Mouse (Mus musculus) CH12.LX (cell line): Measurements from ENCODE around the gene Cdk13. TPM values are rescaled to one million over a fixed set of nuclear protein-coding genes. Genes with fewer than 3 reads are reported as not detected.

Experiments used
- DNase-seq: peaks from one replicate; pipeline ENCODE4 v3.0.0-alpha.2; 2013; ENCODE audit errors: extremely low read depth
- H3K27ac ChIP-seq: 2 replicates; pipeline ENCODE4 v1.5.1; 2012; ENCODE audit warnings: low read depth, mild to moderate bottlenecking, control low read depth, moderate library complexity; ENCODE audit not compliant: insufficient read depth
- H3K27me3 ChIP-seq: replicated peaks from 2 replicates; pipeline ENCODE3; 2012; ENCODE audit warnings: inconsistent platforms
- H3K36me3 ChIP-seq, 2 experiments: replicated peaks in 1 of 2; 2 replicates each; pipeline versions ENCODE3 to v1.6.1; 2012; ENCODE audit warnings: inconsistent platforms in 1 of 2, low read length in 1 of 2, mild to moderate bottlenecking in 1 of 2, mixed read lengths in 1 of 2, moderate library complexity in 1 of 2; ENCODE audit not compliant: control insufficient read depth in 1 of 2, insufficient read depth in 1 of 2
- H3K4me1 ChIP-seq, 2 experiments: 2 replicates each; pipeline ENCODE4 v1.6.1; 2012; ENCODE audit warnings: inconsistent platforms in 1 of 2, moderate library complexity in 1 of 2; ENCODE audit not compliant: insufficient read depth in 2 of 2, control insufficient read depth in 1 of 2
- H3K4me2 ChIP-seq: 2 replicates; pipeline ENCODE4 v1.6.1; 2012; ENCODE audit warnings: low read depth, mild to moderate bottlenecking, control low read depth; ENCODE audit not compliant: poor library complexity, insufficient read depth, severe bottlenecking
- H3K4me3 ChIP-seq, 3 experiments: fragments of 150-350 bp in 1 of 3; sonication (generic) in 1 of 3; replicated peaks in 1 of 3; 2 replicates each; pipeline versions ENCODE3 to v1.5.1; 2011 to 2012; ENCODE audit warnings: low read depth in 2 of 3, low read length in 2 of 3, mild to moderate bottlenecking in 2 of 3, moderate library complexity in 2 of 3, control low read depth in 1 of 3, improper control_type of control experiment in 1 of 3, inconsistent platforms in 1 of 3, mixed read lengths in 1 of 3; ENCODE audit not compliant: poor library complexity in 1 of 3
- H3K79me2 ChIP-seq: replicated peaks from 2 replicates; pipeline ENCODE4 v1.6.1; 2012; ENCODE audit warnings: mild to moderate bottlenecking, moderate library complexity; ENCODE audit not compliant: control insufficient read depth, poor library complexity, insufficient read depth, severe bottlenecking; ENCODE audit errors: extremely low read depth
- H3K9ac ChIP-seq: 2 replicates; pipeline ENCODE4 v1.6.1; 2012; ENCODE audit warnings: low read depth, mild to moderate bottlenecking, control low read depth, moderate library complexity; ENCODE audit not compliant: insufficient read depth
- H3K9me3 ChIP-seq: replicated peaks from 2 replicates; pipeline ENCODE3; 2012; ENCODE audit warnings: low read length, inconsistent platforms, mixed read lengths
- CHD2 ChIP-seq: IDR thresholded peaks from 2 replicates; pipeline ENCODE4 v1.6.1; 2011; ENCODE audit warnings: low read length, improper control_type of control experiment
- E2F4 ChIP-seq: IDR thresholded peaks from 2 replicates; pipeline ENCODE4 v1.6.1; 2011; ENCODE audit warnings: low read depth, low read length, improper control_type of control experiment; ENCODE audit not compliant: insufficient replicate concordance
- ELF1 ChIP-seq: IDR thresholded peaks from 2 replicates; pipeline ENCODE4 v1.6.1; 2014; ENCODE audit warnings: low read depth, mild to moderate bottlenecking, inconsistent platforms, low read length, improper control_type of control experiment
- HCFC1 ChIP-seq: IDR thresholded peaks from 2 replicates; pipeline ENCODE4 v1.6.1; 2012; ENCODE audit warnings: low read depth, mild to moderate bottlenecking, inconsistent platforms, low read length, improper control_type of control experiment
- IRF4 ChIP-seq: IDR thresholded peaks from 2 replicates; pipeline ENCODE4 v1.6.1; 2014; ENCODE audit warnings: low read depth, mild to moderate bottlenecking, inconsistent platforms, low read length, improper control_type of control experiment
- JUN ChIP-seq: IDR thresholded peaks from 2 replicates; pipeline ENCODE4 v1.6.1; 2011; ENCODE audit warnings: low read depth, mild to moderate bottlenecking, low read length, improper control_type of control experiment, moderate library complexity; ENCODE audit not compliant: insufficient read depth
- KAT2A ChIP-seq: IDR thresholded peaks from 2 replicates; pipeline ENCODE4 v1.6.1; 2012; ENCODE audit warnings: low read length, improper control_type of control experiment, inconsistent platforms; ENCODE audit not compliant: insufficient replicate concordance
- MAFK ChIP-seq: IDR thresholded peaks from 2 replicates; pipeline ENCODE4 v1.6.1; 2011; ENCODE audit warnings: low read length, improper control_type of control experiment; ENCODE audit not compliant: insufficient replicate concordance
- MAX ChIP-seq: IDR thresholded peaks from 2 replicates; pipeline ENCODE4 v1.6.1; 2011; ENCODE audit warnings: low read length, improper control_type of control experiment
- MAZ ChIP-seq: IDR thresholded peaks from 2 replicates; pipeline ENCODE4 v1.6.1; 2012; ENCODE audit warnings: low read depth, mild to moderate bottlenecking, inconsistent platforms, low read length, improper control_type of control experiment, moderate library complexity
- MYC ChIP-seq: IDR thresholded peaks from 2 replicates; pipeline ENCODE4 v1.6.1; 2011; ENCODE audit warnings: low read depth, mild to moderate bottlenecking, improper control_type of control experiment, low read length
- POLR2A ChIP-seq: IDR thresholded peaks from 2 replicates; pipeline ENCODE4 v1.6.1; 2011; ENCODE audit warnings: low read depth, mild to moderate bottlenecking, improper control_type of control experiment, low read length
- RAD21 ChIP-seq: IDR thresholded peaks from 2 replicates; pipeline ENCODE4 v1.6.1; 2011; ENCODE audit warnings: low read depth, mild to moderate bottlenecking, low read length, improper control_type of control experiment, moderate library complexity
- RCOR1 ChIP-seq: conservative IDR thresholded peaks from 2 replicates; pipeline ENCODE4 v1.6.1; 2012; ENCODE audit warnings: low read depth, mild to moderate bottlenecking, inconsistent platforms, low read length, improper control_type of control experiment
- SIN3A ChIP-seq: IDR thresholded peaks from 2 replicates; pipeline ENCODE4 v1.6.1; 2012; ENCODE audit warnings: low read length, improper control_type of control experiment, inconsistent platforms
- TBP ChIP-seq: conservative IDR thresholded peaks from 2 replicates; pipeline ENCODE4 v1.6.1; 2011; ENCODE audit warnings: low read depth, low read length, improper control_type of control experiment
- UBTF ChIP-seq: IDR thresholded peaks from 2 replicates; pipeline ENCODE4 v1.6.1; 2012; ENCODE audit warnings: low read depth, mild to moderate bottlenecking, inconsistent platforms, low read length, improper control_type of control experiment, moderate library complexity
- USF2 ChIP-seq: conservative IDR thresholded peaks from 2 replicates; pipeline ENCODE4 v1.6.1; 2011; ENCODE audit warnings: low read depth, low read length, improper control_type of control experiment
- ZC3H11A ChIP-seq: IDR thresholded peaks from 2 replicates; pipeline ENCODE4 v1.6.1; 2012; ENCODE audit warnings: low read depth, mild to moderate bottlenecking, inconsistent platforms, low read length, improper control_type of control experiment
- dilution Hi-C: fragments of 300-500 bp; cut with MboI; formaldehyde crosslinking; loops from 2 replicates; pipeline ENCODE4 v1.14.3; 2020; ENCODE audit warnings: low sequenced_read_pairs; ENCODE audit not compliant: extremely low pct_unique_long_range_greater_than_20kb, extremely low pct_ligation_motif_present
- in situ Hi-C: fragments of 300-500 bp; cut with MboI; formaldehyde crosslinking; loops from 3 replicates; pipeline ENCODE4 v1.14.3; 2019; ENCODE audit warnings: low sequenced_read_pairs, low pct_ligation_motif_present, low pct_unique_long_range_greater_than_20kb, mixed read lengths
- polyA plus RNA-seq: library from polyadenylated mRNA; unstranded; fragments of >175 nt; gene quantifications from 2 replicates; pipeline ENCODE4 v1.2.1, GENCODE M21; 2012; ENCODE audit warnings: low read depth; ENCODE audit not compliant: insufficient read length
- total RNA-seq, 2 experiments: library from RNA; depleted of rRNA; stranded (reverse); fragments of 300-350 nt in 1 of 2; fragments of >200 nt in 1 of 2; gene quantifications; 2 replicates each; pipeline ENCODE4 v1.2.3; 2012 to 2014

Cdk13 gene
- total and polyA plus RNA-seq, 3 experiments, result 19.8 to 27.3 (median 20.1) TPM

DNA sequence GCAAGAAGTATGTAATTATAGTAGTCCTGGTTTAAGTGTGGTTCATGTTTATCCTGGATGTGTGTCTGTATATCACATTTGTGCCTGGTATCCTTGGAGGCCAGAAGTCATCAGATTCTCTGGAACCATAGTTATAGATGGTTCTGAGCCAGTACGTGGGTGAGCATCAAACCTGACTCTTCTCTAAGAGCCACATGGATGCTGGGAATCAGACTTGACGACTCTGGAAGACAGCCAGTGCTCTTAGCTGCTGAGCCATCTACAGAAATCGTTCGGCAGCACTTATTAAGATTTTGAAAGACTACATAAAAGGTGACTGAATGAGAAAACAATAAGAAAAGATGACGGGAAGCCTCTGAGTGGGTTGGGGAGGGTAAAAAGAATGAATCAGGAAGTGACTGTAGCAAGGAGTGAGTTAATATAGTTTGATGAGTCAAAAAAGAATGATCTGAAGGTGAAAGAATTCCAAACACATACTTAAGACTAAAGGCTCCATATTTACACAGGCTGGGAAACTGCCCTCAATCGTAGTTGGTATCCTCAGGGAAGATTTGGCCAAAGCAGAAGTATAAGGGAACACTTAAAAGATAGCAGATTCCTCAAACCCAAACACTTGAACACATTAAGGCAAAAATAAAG lies 99.6 kb downstream of the Cdk13 start:
- Histone ChIP-seq H3K27ac (no peak overlapping the region), H3K4me1 (peaks cover 0 to 8% of the 10 kb centered on the region in 2 experiments; a peak in 2 of 4 replicates), H3K36me3 (peaks cover 0 to 25% of the 10 kb centered on the region in 2 experiments), H3K9me3 (no peaks in the 10 kb centered on the region), H3K9ac (no peak overlapping the region), H3K79me2 (no peaks in the 10 kb centered on the region; the same call in 1 of the 2 replicates), H3K27me3 (no peaks in the 10 kb centered on the region), H3K4me3 (no peak overlapping the region), H3K4me2 (no peak overlapping the region)
- dilution Hi-C loops (no loop called here), in situ Hi-C loops (no loop called here)
- TF ChIP-seq ZC3H11A (no peak), TBP (no peak), CHD2 (no peak), MAZ (no peak), UBTF (no peak), JUN (no peak), MAX (no peak), ELF1 (no peak), MAFK (no peak), RCOR1 (no peak), RAD21 (no peak), MYC (no peak)
- no peak for DNase-seq

GRCm38 (mm10) chr13:17702311-17702710 lies 102.6 kb downstream of the Cdk13 start:
- Histone ChIP-seq H3K27me3 (no peaks in the 10 kb centered on the region), H3K4me2 (no peak overlapping the region), H3K79me2 (peaks cover 11% of the 10 kb centered on the region), H3K4me1 (peaks cover 0 to 17% of the 10 kb centered on the region in 2 experiments; a peak in 2 of 4 replicates), H3K9ac (no peak overlapping the region), H3K9me3 (no peaks in the 10 kb centered on the region), H3K36me3 (peaks cover 0 to 30% of the 10 kb centered on the region in 2 experiments), H3K4me3 (no peak overlapping the region), H3K27ac (no peak overlapping the region)
- DNase-seq, result no peak
- TF ChIP-seq USF2 (no peak), E2F4 (no peak), RCOR1 (no peak), HCFC1 (no peak), SIN3A (no peak), KAT2A (no peak), IRF4 (no peak), POLR2A (no peak; the same call in 1 of the 2 replicates)
- dilution Hi-C loops (no loop called here), in situ Hi-C loops (no loop called here)
